Mouse (Mus musculus) embryo, embryonic 10 days (tissue): ENCODE data around the gene Phf14.
"Not testable (repeated sequence)": the region's sequence is repeated elsewhere in the genome, so short reads cannot be mapped to it uniquely, and the experiment has no call there.

Experiments used
- DNase-seq: peaks from one replicate; pipeline ENCODE4 v3.0.0-alpha.2; 2015; ENCODE audit warnings: low spot score

Phf14 gene

DNA sequence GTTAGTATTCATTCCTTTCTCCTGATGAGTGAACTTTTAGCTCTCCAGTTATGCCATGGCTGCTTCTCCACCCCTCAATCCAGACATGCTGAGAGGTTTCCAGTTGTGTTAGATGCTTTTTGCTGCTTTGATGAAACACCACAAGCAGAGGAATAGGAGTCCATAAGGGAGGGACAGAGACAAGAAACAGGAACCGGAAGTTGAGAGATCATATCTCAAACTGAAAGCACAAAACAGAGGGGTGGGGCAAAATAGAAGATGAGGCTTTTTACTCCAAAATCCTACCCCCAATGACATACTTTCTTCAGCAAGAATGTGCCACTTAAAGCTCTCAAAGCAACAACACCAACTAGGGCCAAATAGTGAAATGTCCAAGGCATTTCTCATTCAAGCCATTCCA, 188.1 kb downstream of the Phf14 start:
- DNase-seq = no peak

DNA sequence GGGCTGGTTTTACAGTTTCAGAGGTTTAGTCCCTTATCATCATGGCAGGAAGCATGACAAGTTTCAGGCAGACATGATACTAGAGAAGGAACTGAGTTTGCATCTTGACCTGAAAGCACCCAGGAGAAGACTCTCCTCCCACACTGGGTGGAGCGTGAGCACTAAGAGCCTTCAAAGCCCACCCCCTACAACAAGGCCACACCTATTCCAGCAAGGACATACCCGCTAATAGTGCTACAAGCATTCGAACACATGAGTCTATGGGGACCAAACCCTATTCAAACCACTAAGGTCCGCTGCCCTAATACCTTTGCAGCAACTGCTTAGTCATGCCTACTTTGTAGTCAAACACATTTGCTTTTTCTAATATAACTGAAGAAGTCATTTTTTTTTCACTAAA, 189.5 kb downstream of the Phf14 start:
- no peak for DNase-seq

DNA sequence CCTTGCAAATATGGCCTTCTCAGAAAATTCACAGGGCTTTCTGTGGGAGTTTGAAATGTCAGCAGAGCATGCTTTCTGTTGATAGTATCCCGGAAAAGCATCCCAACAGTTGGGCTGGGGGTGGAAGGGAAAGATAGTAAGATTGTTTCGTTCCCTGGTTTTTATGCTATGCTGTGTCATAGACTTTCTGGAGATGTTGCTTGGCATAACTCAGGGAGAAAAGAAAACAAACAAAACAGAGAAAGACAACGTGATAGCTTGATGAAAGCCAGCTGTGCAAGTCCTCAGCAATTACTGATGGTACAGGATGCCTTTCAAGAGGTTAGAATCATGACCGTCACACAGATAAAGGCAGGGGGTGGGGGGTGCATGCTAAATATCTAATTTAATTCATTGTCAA, 197.5 kb downstream of the Phf14 start:
- DNase-seq = no peak

DNA sequence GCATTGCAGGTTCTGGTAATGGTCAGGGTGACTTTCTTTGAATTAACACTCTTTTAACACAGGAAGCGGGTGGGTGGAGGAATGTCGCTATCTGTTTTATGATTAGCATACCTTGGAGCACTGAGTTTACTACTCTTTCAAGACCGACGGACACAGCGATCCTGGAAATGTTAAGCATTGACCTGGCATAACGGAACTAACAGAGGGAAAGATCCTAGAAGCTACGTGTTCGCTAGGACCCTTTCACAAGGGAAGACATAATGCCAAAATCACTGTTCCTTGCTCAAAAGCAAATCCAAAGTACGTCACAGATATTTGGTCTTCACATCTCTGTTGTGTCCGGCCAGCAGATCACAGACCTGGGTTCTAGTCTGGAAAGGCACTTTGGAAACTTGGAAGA, 199.7 kb downstream of the Phf14 start:
- no peak for DNase-seq

DNA sequence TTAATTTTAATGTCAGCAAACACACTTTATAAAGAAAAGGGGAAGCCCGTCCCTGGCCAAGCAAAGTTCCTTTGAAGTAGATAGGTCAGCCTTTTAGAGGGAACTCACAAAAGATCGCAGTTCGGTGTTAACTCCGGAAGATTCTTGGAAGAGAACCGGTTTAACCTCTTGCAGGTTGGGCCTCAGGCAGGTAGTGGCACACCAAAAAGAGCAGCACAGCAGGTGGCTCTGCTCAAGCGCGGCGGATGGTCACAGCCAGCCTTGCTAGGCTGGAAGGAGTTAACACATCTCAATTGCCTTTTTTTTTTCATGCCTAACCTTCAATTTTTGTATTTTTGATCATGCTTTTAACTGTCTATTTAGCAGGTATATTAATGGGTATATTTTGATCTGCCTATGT, 200.2 kb downstream of the Phf14 start:
- peak; percentile 5 for DNase-seq

DNA sequence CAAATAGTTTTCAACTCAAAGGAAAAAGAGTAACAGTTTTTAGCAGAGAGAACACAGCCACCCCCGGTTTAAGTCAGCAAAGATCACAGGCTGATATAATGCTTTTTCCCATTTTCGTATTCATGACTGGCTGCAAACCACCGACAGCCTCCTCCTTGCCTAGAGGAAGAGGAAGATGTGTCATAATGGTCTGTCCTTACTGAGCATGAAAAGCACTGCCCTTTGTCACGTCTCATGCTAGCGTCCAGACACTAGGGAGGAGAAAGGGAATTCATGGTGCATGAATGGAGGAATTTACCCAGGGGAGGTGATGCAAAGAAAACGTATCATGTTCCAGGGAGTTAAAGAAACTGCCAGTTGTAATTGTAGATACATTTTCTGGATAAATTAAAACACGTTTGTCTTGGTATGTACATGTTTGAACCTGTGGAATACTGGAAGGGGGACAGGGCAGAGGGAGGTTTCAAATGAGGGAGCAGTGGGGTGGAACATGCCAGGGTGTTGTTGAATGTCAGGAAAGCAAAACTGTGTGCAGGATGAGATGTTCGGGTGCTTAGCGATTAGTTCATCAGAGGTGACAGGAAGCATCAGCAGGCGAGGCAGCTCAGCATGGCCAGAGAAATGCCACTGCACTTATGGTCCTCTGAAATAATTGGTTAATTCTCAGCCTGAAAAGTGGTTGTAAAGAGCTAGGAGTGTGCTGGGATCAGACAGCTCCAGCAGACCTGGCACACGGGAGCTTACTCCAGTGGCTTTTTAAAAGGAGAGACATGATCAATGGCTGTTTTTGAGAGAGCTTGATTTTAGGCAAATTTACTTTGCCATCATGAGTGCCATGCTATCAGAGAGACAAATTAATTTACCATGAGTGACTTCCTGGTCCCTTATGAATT, 209.6 kb downstream of the Phf14 start:
- peak; percentile 11 for DNase-seq

DNA sequence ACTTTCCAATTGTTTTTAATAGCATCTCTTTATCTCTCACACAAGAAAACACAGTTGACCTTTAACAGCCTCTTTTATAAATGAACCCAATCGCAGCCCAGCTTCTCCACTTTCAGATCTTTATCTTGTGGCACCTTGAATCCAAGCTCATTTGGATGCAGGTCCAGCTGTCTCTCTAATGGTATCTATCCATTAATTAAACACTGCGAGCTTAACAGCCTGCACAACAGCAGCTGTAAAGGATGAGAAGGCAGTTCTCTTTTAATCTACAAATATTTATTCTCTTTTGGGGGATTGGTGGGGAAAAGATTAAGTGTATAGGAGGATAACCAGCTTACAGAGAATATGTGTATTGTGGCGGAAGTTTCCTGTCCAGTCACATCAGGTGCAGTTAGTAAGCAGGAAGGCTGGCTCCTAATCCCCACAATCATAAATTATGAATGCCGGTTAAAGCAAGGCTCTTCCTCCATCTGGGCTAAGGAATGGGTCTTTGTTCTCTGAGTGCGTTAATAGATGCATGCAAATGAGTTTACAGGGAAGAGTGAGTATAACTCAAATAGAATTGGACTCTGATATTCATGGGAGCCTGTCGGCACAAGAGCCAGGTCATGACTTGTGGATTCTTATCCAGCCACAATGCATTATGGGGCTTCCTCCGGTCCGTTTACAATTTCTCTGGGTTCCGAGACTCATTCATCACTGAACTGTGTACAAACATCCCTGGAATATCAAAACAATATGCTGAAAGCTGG, 210.4 kb downstream of the Phf14 start:
- DNase-seq = peak; percentile 5

DNA sequence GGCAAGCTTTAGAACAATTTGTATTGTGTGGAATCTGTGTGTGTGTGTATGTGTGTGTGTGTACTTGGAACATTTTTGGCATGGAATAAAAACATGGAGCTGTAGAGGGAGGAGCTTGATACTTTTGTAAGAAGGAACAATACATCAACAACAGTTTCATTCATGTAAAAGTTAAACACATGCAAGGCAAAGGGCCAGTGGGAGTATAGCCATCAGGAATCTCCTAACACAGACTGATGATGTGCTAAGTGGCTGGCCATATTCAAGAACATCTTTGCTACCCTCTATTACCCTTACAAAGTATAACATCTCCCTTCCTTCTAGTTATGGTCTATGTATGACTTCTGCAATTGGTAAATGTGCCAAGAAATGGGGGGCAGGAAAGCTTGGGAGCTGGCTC, 215.2 kb downstream of the Phf14 start:
- DNase-seq = no peak

DNA sequence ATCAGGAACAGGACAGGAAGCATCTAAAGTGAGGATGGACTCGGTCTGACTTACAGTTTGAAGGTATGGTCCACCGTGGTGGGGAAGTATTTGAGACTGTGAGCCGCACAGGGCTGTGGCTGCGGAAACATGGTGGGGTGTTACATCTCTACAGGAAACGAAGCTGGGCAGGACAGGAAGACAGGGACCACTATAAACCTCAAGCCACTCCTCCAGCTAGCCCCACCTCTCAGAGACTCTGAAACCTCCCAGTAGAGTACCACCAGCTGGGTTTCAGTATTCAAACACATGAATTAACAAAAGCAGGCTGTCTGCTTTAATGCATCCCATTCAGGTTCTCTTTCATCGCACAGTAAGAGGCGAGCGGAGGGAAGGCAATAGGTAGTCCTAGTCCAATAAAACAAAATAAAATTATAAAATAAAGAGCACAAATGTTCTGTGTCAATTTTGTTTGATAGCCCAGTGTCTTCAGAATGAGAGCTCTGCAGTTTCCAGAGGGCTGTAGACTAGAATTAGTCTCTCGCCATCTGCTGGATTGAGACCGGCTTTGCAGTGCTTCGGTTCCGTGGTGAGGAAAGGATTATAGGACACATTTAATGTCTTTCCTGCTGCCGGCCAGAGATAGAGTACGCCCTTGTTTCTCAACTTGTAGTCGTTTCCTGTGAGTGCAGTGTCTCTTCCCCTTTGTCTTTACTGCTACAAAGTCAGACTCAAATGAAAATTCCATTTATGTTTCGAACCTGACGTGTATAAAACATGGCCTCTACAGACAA, 217.6 kb downstream of the Phf14 start:
- DNase-seq = peak; percentile 75

DNA sequence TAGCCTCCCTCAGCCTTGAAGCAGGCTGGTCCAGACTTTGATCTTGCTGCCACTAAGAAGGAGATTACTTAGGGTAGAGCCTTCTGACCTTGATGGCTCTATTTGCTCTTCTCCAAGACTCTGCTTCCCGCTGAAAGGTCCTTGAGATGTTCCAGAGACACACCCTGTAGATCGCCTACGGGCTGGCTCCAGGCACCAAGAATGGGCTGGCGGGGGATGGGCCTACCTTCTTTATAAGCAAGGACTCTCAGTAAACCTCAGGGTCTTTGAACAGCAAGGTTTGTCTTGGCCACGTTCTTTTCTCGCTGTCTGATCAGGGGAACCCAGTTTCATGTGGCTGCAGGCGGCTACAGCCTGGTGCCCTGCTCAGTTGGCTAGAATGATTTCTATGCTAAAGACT, 219.0 kb downstream of the Phf14 start:
- DNase-seq = not testable (repeated sequence)

DNA sequence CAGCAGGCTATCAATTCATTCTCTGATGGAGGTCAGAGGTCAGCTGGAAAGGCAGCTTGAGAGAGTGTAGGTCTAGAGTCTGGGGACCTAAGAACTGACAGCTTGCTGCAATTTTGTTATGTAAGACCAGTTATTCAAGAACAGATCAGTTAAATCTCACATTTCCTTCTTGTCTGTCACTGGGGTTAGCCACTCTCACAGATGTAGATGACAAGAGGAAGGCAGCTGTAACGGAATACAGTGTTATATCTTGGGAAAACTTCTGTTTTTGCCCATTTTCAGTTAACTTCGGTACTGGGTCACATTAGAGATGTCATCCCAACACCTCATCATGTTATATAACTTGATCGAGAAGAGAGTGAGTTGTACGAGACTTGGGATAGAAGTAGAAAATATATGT, 219.7 kb downstream of the Phf14 start:
- no peak for DNase-seq
